Mouse (Mus musculus): Measurements from ENCODE around the gene Smarca4.

GRCm38 (mm10) chr9:21635639-21636038, 19.7 kb downstream of the Smarca4 start:
- TF ChIP-seq CTCF (IDR thresholded peaks at IDR 0.05; ENCODE audit: low read depth) (no peak), EP300 (optimal IDR thresholded peaks at IDR 0.05) (no peak)

Measured in stomach, postnatal 0 days (tissue).